Mouse (Mus musculus) lung, postnatal 0 days (tissue): ENCODE measurements around the gene 1110008P14Rik. TPM values are rescaled to one million over a fixed set of nuclear protein-coding genes. Genes with fewer than 3 reads are reported as not detected.

Experiments used
- ATAC-seq: fragments of 200-750 bp; cut with Nextera tagmentation; 2 replicates; pipeline ENCODE4 v1.8.0; 2017; ENCODE audit warnings: moderate library complexity
- DNase-seq: peaks from one replicate; pipeline ENCODE4 v3.0.0-alpha.2; 2016; ENCODE audit warnings: low spot score
- H3K27ac ChIP-seq: fragments of 300-500 bp; sonication (generic); 2 replicates; pipeline ENCODE4 v1.5.1; 2014; ENCODE audit warnings: antibody characterized with exemption, mild to moderate bottlenecking, low read length, mixed read lengths
- H3K27me3 ChIP-seq: fragments of 300-500 bp; sonication (generic); replicated peaks from 2 replicates; pipeline ENCODE4 v1.6.1; 2014; ENCODE audit warnings: low read length, mixed read lengths; ENCODE audit not compliant: insufficient read depth
- H3K36me3 ChIP-seq: fragments of 300-500 bp; sonication (generic); 2 replicates; pipeline ENCODE4 v1.6.1; 2014; ENCODE audit warnings: low read length, mixed read lengths; ENCODE audit not compliant: insufficient read depth
- H3K4me1 ChIP-seq: fragments of 300-500 bp; sonication (generic); 2 replicates; pipeline ENCODE4 v1.6.1; 2014; ENCODE audit warnings: antibody characterized with exemption, low read depth, low read length, mixed read lengths; ENCODE audit not compliant: insufficient read depth
- H3K4me2 ChIP-seq: fragments of 300-500 bp; sonication (generic); replicated peaks from 2 replicates; pipeline ENCODE4 v1.6.1; 2014; ENCODE audit warnings: low read depth, mild to moderate bottlenecking, low read length, moderate library complexity, mixed read lengths
- H3K4me3 ChIP-seq: fragments of 300-500 bp; sonication (generic); 2 replicates; pipeline ENCODE4 v1.5.1; 2014; ENCODE audit warnings: low read depth, low read length
- H3K9ac ChIP-seq: fragments of 300-500 bp; sonication (generic); replicated peaks from 2 replicates; pipeline ENCODE4 v1.6.1; 2014; ENCODE audit warnings: low read depth, mild to moderate bottlenecking
- H3K9me3 ChIP-seq: fragments of 300-500 bp; sonication (generic); 2 replicates; pipeline ENCODE4 v1.6.1; 2016; ENCODE audit warnings: low read length, mixed read lengths
- CTCF ChIP-seq: IDR thresholded peaks from 2 replicates; pipeline ENCODE4 v1.5.1; 2016; ENCODE audit warnings: antibody characterized with exemption, mild to moderate bottlenecking
- EP300 ChIP-seq: IDR thresholded peaks from 2 replicates; pipeline ENCODE4 v1.6.1; 2016; ENCODE audit warnings: antibody characterized with exemption, mild to moderate bottlenecking, control low read depth
- WGBS: fragments of 180-500 bp; shearing (Covaris S2); extraction: QIAGEN DNeasy Blood & Tissue Kit; methylation state at CpG from one replicate; pipeline ENCODE4 v1.1.7; 2014; 5-methylcytosine and 5-hydroxymethylcytosine counted together
- polyA plus RNA-seq: library from polyadenylated mRNA; unstranded; fragments of >200 nt; fragmentation: Nextera tagmentation; extraction: Ambion mirVana; gene quantifications from 2 replicates; pipeline ENCODE4 v1.2.1, GENCODE M21; 2015

Gene 1110008P14Rik
- polyA plus RNA-seq, 1 experiment from 2014 or later, result 78.1 TPM

DNA sequence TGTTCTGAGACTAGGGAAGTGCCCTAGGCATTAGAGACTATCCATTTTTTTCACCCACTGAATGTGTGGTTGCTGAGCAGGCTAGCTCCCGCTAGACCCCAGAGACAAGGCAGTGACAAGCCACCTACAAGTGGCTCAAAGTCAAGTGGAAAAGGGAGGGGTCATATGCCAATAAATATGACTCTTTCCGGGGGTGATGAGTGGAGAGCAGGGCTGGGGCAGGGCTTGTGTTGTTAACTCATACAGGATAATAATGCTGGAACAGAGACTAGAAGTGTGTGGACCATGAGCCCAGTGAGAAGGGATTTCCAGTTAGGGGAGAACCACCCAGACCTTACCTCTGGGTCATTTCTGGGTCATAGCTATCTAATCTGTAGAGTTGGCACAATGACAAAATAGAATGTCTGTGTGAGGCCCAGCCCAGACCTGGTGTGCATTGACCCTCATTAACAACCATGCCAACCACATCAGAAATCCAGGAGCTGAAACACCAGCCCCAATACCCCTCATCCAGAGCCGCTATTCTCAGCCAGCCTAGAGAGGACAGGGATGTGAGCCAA, 27.3 kb downstream of the 1110008P14Rik start:
- WGBS, result 62% methylated on average over 3 of the region's 3 CpGs

DNA sequence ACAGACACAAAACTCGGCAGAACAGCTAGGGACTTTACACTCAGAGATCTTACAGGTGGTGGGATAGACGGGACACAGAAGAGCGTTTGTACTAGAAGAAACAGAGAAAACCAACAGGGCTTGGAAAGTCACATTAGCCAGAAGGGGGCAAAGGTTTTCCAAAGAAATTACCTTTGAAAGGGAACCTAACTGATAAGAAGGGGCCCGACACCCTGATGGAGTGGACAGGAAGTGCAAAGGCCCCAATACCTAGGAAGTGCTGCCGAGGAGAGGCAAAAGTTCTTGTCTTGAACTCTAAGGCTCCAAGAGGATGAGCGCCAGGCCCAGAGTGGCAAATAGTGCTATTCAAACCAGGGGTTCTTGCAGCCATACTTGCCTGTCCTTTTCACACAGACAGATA, 27.9 kb downstream of the 1110008P14Rik start:
- Histone ChIP-seq H3K4me1 (no peaks in the 10 kb centered on the region), H3K27me3 (0 out of 2 replicates have a peak, but pooled peaks cover 4% of the 10 kb centered on the region), H3K9me3 (no peaks in the 10 kb centered on the region), H3K27ac (no peak overlapping the region), H3K4me2 (no peak overlapping the region), H3K36me3 (no peaks in the 10 kb centered on the region), H3K9ac (no peak overlapping the region), H3K4me3 (no peak overlapping the region)
- TF ChIP-seq CTCF (no peak), EP300 (no peak)
- WGBS, result 42% methylated on average over 6 of the region's 6 CpGs
- ATAC-seq (no peak), DNase-seq (no peak)

More for the DNA sequence above, 27.3 kb downstream of the 1110008P14Rik start:
- H3K9ac ChIP-seq, result no peak overlapping the region
- DNase-seq (no peak), ATAC-seq (no peak)
- no peak overlapping the region for H3K4me2 ChIP-seq
- TF ChIP-seq CTCF (no peak), EP300 (no peak)
- no peaks in the 10 kb centered on the region for H3K4me1 ChIP-seq
- no peaks in the 10 kb centered on the region for H3K36me3 ChIP-seq
- no peaks in the 10 kb centered on the region for H3K9me3 ChIP-seq
- no peak overlapping the region for H3K4me3 ChIP-seq
- H3K27ac ChIP-seq, result no peak overlapping the region
- 0 out of 2 replicates have a peak, but pooled peaks cover 4% of the 10 kb centered on the region for H3K27me3 ChIP-seq

DNA sequence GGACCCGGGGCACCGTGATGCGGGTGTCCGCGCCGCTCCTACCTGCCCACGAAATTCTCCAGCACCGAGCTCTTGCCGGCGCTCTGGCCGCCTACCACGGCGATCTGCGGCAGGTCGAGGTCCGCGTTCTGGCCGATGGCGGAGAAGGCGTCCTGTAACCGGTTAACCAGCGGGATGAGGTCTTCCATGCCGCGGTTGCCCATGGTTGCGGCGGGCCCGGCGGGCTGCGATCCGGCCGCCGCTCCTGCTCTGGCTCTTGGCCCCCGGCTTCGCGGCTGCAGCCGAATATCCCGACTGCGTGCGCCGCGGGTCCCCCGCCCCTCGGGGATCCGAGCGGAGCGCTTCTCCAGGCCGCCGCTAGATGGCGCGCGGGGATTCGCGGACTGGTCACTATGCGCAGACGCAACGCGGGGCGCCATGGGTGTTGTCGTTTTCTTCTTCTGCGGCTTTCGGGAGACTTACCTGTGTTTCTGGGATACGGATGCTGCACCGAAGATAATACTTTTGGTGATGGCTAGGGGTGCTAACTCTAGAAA, 28.7 kb downstream of the 1110008P14Rik start, which contains the start of gene Dnm1:
Gene Dnm1 (minus strand): TSS at position 332 of the 536 bp plus-strand sequence.
- Histone ChIP-seq H3K4me2 (peak within 1 kb of the TSS; percentile 85), H3K27ac (no peak within 1 kb of the TSS), H3K36me3 (no peaks in the 10 kb centered on the region), H3K4me1 (no peaks in the 10 kb centered on the region), H3K9me3 (no peaks in the 10 kb centered on the region), H3K9ac (peak within 1 kb of the TSS; percentile 27; the same call in 1 of the 2 replicates), H3K27me3 (0 out of 2 replicates have a peak, but pooled peaks cover 4% of the 10 kb centered on the region), H3K4me3 (peak within 1 kb of the TSS; percentile 52)
- DNase-seq (peak; percentile 88), ATAC-seq (peak; percentile 90)
- 3% methylated on average over 61 of the region's 63 CpGs for WGBS
- TF ChIP-seq CTCF (peak; percentile 97), EP300 (no peak)

DNA sequence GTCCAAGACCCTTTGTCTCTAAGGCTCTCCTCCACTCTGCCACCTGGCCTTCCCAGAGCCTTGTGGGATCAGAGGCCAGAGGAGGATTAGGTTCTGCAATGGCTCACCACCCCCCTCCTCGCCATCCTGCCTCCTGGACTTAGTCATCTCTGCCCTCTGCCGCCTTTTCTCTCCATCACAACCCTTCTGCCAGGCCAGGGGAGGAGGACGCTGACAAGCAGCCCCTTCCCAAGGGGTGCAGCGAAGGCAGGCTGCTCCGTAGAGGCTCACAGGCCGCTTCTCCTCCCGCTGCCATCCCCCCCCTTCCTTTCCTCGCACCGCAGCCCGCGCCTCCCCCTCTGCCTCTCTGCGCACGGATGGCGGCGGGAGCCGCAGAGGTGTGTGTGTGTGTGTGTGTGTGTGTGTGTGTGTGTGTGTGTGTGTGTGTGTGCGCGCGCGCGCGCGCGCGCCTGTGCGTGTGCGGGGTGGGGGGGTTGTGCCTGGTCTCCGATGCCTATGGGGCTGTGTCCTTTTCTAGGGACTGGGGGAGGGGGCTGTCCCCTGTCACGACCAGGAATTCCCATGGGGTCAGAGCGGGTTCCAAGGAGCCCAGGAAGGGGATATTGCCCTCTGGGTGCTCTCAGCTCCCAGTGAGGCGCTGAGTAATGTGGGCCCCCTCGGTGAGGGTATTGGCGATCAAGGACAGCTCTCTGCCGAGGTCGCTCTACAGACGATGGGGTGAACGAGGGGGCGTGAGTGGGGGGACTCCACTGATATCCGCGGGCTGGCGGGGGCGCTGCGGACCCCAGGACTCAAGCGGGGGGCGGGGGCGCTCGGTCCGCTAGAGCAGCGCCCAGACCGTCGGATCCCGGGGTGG, 29.4 kb downstream of the 1110008P14Rik start, which contains the start of gene Ciz1:
Gene Ciz1 (plus strand): TSS at position 177 of the 856 bp plus-strand sequence.
- no peak for TF ChIP-seq EP300
- no peak for TF ChIP-seq CTCF
- Histone ChIP-seq H3K27ac (no peak within 1 kb of the TSS), H3K9me3 (no peaks in the 10 kb centered on the region), H3K27me3 (0 out of 2 replicates have a peak, but pooled peaks cover 4% of the 10 kb centered on the region), H3K36me3 (no peaks in the 10 kb centered on the region), H3K4me2 (peak within 1 kb of the TSS; percentile 85), H3K4me1 (no peaks in the 10 kb centered on the region), H3K9ac (peak within 1 kb of the TSS; percentile 27; the same call in 1 of the 2 replicates), H3K4me3 (peak within 1 kb of the TSS; percentile 52)
- 3% methylated on average over 23 of the region's 52 CpGs for WGBS
- peak; percentile 20; the same call in 1 of the 2 replicates for ATAC-seq
- DNase-seq, result peak; percentile 31

DNA sequence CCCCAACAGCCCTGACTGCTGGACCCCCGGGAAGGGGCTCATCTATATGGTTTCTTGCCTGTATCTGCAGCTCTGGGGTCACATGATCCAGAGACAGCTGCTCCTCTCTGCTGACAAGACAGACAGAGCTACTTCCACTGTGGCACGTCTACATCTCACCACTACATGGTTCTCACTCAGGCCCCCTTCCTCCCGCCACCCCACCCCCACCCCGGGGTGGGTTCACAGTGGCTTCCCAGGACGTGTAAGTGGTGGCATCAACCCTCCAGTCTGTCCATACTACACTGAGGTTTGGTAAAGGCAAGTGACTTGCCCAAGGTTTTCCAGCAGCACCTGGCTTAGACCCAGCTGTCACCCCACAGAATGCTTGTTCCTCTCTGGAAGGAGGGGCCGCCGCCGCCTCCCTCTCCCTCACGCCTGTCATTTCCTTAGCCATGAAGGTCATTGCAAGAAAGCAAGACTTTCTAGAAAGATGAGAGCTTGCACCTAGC, 30.2 kb downstream of the 1110008P14Rik start:
- H3K9ac ChIP-seq, result no peak overlapping the region
- WGBS, result 51% methylated on average over 9 of the region's 9 CpGs
- TF ChIP-seq CTCF (no peak), EP300 (no peak)
- no peak for DNase-seq
- no peak for ATAC-seq
- no peak overlapping the region; the same call in 1 of the 2 replicates for H3K4me2 ChIP-seq
- no peaks in the 10 kb centered on the region for H3K4me1 ChIP-seq
- no peaks in the 10 kb centered on the region for H3K36me3 ChIP-seq
- 0 out of 2 replicates have a peak, but pooled peaks cover 4% of the 10 kb centered on the region for H3K27me3 ChIP-seq
- no peaks in the 10 kb centered on the region for H3K9me3 ChIP-seq
- no peak overlapping the region for H3K4me3 ChIP-seq
- H3K27ac ChIP-seq, result no peak overlapping the region
